Mouse (Mus musculus) midbrain, postnatal 0 days (tissue): ENCODE results near the gene Sipa1l3. TPM values are rescaled to one million over a fixed set of nuclear protein-coding genes. Genes with fewer than 3 reads are reported as not detected.

ENCODE experiments used
- ATAC-seq: fragments of 200-750 bp; cut with Nextera tagmentation; 2 replicates; pipeline ENCODE4 v1.8.0; 2017; ENCODE audit warnings: moderate number of reproducible peaks, mild to moderate bottlenecking, moderate TSS enrichment, moderate library complexity; ENCODE audit not compliant: low FRiP score
- DNase-seq: peaks from one replicate; pipeline ENCODE4 v3.0.0-alpha.2; 2015; ENCODE audit warnings: low spot score
- H3K27ac ChIP-seq: fragments of 300-500 bp; sonication (generic); 2 replicates; pipeline ENCODE4 v1.5.1; 2014; ENCODE audit warnings: low read depth, mild to moderate bottlenecking, low read length, mixed read lengths
- H3K27me3 ChIP-seq: fragments of 300-500 bp; sonication (generic); 2 replicates; pipeline ENCODE4 v1.6.1; 2014; ENCODE audit warnings: low read length, control low read depth, mixed read lengths; ENCODE audit not compliant: insufficient read depth
- H3K36me3 ChIP-seq: fragments of 300-500 bp; sonication (generic); 2 replicates; pipeline ENCODE4 v1.6.1; 2014; ENCODE audit warnings: low read length, control low read depth, mixed read lengths; ENCODE audit not compliant: insufficient read depth
- H3K4me1 ChIP-seq: fragments of 300-500 bp; sonication (generic); 2 replicates; pipeline ENCODE4 v1.6.1; 2014; ENCODE audit warnings: mild to moderate bottlenecking, control low read depth, antibody characterized with exemption, low read length, mixed read lengths; ENCODE audit not compliant: insufficient read depth
- H3K4me2 ChIP-seq: fragments of 300-500 bp; sonication (generic); 2 replicates; pipeline ENCODE4 v1.6.1; 2014; ENCODE audit warnings: low read depth, mild to moderate bottlenecking, low read length, mixed read lengths; ENCODE audit not compliant: poor library complexity, severe bottlenecking
- H3K4me3 ChIP-seq: fragments of 300-500 bp; sonication (generic); 2 replicates; pipeline ENCODE4 v1.5.1; 2014; ENCODE audit warnings: low read depth, mild to moderate bottlenecking, low read length, moderate library complexity
- H3K9ac ChIP-seq: fragments of 300-500 bp; sonication (generic); replicated peaks from 2 replicates; pipeline ENCODE4 v1.6.1; 2014; ENCODE audit warnings: mild to moderate bottlenecking, low read length, moderate library complexity, mixed read lengths; ENCODE audit not compliant: poor library complexity, severe bottlenecking
- H3K9me3 ChIP-seq: fragments of 300-500 bp; sonication (generic); 2 replicates; pipeline ENCODE4 v1.6.1; 2016; ENCODE audit warnings: low read length, control low read depth
- CTCF ChIP-seq: IDR thresholded peaks from 2 replicates; pipeline ENCODE4 v1.5.1; 2016; ENCODE audit warnings: antibody characterized with exemption, mild to moderate bottlenecking
- WGBS: fragments of 180-500 bp; shearing (Covaris S2); extraction: QIAGEN DNeasy Blood & Tissue Kit; methylation state at CpG from one replicate; pipeline ENCODE4 v1.1.7; 2014; 5-methylcytosine and 5-hydroxymethylcytosine counted together
- polyA plus RNA-seq: library from polyadenylated mRNA; unstranded; fragments of >200 nt; fragmentation: Nextera tagmentation; extraction: Ambion mirVana; gene quantifications from 2 replicates; pipeline ENCODE4 v1.2.1, GENCODE M21; 2015
- total RNA-seq: library from RNA; depleted of rRNA; stranded (reverse); fragments of >200 nt; gene quantifications from 2 replicates; pipeline ENCODE4 v1.2.3, GENCODE M21; 2014

The Sipa1l3 gene
- total and polyA plus RNA-seq, 2 experiments from 2014 or later: 13.9 to 80.7 TPM

GRCm38 (mm10) chr7:29294111-29294761 lies 224.2 kb downstream of the Sipa1l3 start:
- WGBS: 65% methylated on average over 13 of the region's 13 CpGs

GRCm38 (mm10) chr7:29293131-29294065 lies 225.0 kb downstream of the Sipa1l3 start:
- Histone ChIP-seq H3K4me2 (no peak overlapping the region), H3K9ac (no peak overlapping the region; the same call in 1 of the 2 replicates), H3K27me3 (no peaks in the 10 kb centered on the region), H3K4me1 (no peaks in the 10 kb centered on the region), H3K27ac (no peak overlapping the region), H3K4me3 (no peak overlapping the region), H3K9me3 (no peaks in the 10 kb centered on the region), H3K36me3 (no peaks in the 10 kb centered on the region)
- DNase-seq (no peak), ATAC-seq (no peak)
- 30% methylated on average over 18 of the region's 19 CpGs for WGBS
- TF ChIP-seq CTCF: no peak

More at GRCm38 (mm10) chr7:29294111-29294761, 224.2 kb downstream of the Sipa1l3 start:
- no peak overlapping the region for H3K9ac ChIP-seq
- no peaks in the 10 kb centered on the region for H3K9me3 ChIP-seq
- H3K27ac ChIP-seq: no peak overlapping the region
- no peaks in the 10 kb centered on the region for H3K27me3 ChIP-seq
- no peaks in the 10 kb centered on the region for H3K4me1 ChIP-seq
- DNase-seq (no peak), ATAC-seq (no peak)
- H3K36me3 ChIP-seq: no peaks in the 10 kb centered on the region
- no peak for TF ChIP-seq CTCF
- no peak overlapping the region for H3K4me2 ChIP-seq
- H3K4me3 ChIP-seq: no peak overlapping the region

GRCm38 (mm10) chr7:29292458-29293098 lies 225.9 kb downstream of the Sipa1l3 start:
- WGBS: 28% methylated on average over 8 of the region's 8 CpGs
- no peak for DNase-seq
- Histone ChIP-seq H3K9ac (no peak overlapping the region), H3K27me3 (no peaks in the 10 kb centered on the region), H3K27ac (no peak overlapping the region), H3K4me3 (no peak overlapping the region), H3K36me3 (no peaks in the 10 kb centered on the region), H3K4me2 (no peak overlapping the region), H3K9me3 (no peaks in the 10 kb centered on the region), H3K4me1 (no peaks in the 10 kb centered on the region)
- no peak for TF ChIP-seq CTCF
- ATAC-seq: no peak

- Histone ChIP-seq H3K9ac (no peak overlapping the region), H3K4me1 (no peaks in the 10 kb centered on the region), H3K27me3 (no peaks in the 10 kb centered on the region), H3K9me3 (no peaks in the 10 kb centered on the region), H3K27ac (no peak overlapping the region), H3K36me3 (no peaks in the 10 kb centered on the region), H3K4me3 (no peak overlapping the region), H3K4me2 (no peak overlapping the region)
- TF ChIP-seq CTCF: no peak
- WGBS: 26% methylated on average over 7 of the region's 7 CpGs
- DNase-seq: no peak
- ATAC-seq: no peak
Observed at GRCm38 (mm10) chr7:29291616-29292457, 226.6 kb downstream of the Sipa1l3 start.

GRCm38 (mm10) chr7:29290691-29291485 lies 227.6 kb downstream of the Sipa1l3 start:
- H3K4me3 ChIP-seq: no peak overlapping the region
- no peak overlapping the region for H3K9ac ChIP-seq
- H3K9me3 ChIP-seq: no peaks in the 10 kb centered on the region
- no peak overlapping the region for H3K4me2 ChIP-seq
- DNase-seq (no peak), ATAC-seq (no peak)
- H3K27me3 ChIP-seq: no peaks in the 10 kb centered on the region
- no peaks in the 10 kb centered on the region for H3K36me3 ChIP-seq
- TF ChIP-seq CTCF: no peak
- H3K4me1 ChIP-seq: no peaks in the 10 kb centered on the region
- no peak overlapping the region for H3K27ac ChIP-seq
- WGBS: 45% methylated on average over 11 of the region's 11 CpGs
